Mouse (Mus musculus) limb, embryonic 11.5 days (tissue): ENCODE results near the gene Galnt7. TPM values are rescaled to one million over a fixed set of nuclear protein-coding genes. Genes with fewer than 3 reads are reported as not detected.

Experiments used
- ATAC-seq: fragments of 200-750 bp; cut with Nextera tagmentation; 2 replicates; pipeline ENCODE4 v1.8.0; 2017; ENCODE audit warnings: low read depth; ENCODE audit not compliant: insufficient number of reproducible peaks, low FRiP score, low TSS enrichment
- DNase-seq: peaks from one replicate; pipeline ENCODE4 v3.0.0-alpha.2; 2015; ENCODE audit warnings: low spot score
- H3K27ac ChIP-seq: fragments of 300-500 bp; sonication (generic); replicated peaks from 2 replicates; pipeline ENCODE4 v1.5.1; 2014; ENCODE audit warnings: low read depth, mild to moderate bottlenecking, low read length
- H3K27me3 ChIP-seq: fragments of 300-500 bp; sonication (generic); 2 replicates; pipeline ENCODE4 v1.6.1; 2014; ENCODE audit warnings: mild to moderate bottlenecking, low read length, mixed read lengths; ENCODE audit not compliant: control insufficient read depth, insufficient read depth
- H3K36me3 ChIP-seq: fragments of 300-500 bp; sonication (generic); 2 replicates; pipeline ENCODE4 v1.6.1; 2014; ENCODE audit warnings: mild to moderate bottlenecking, low read length, moderate library complexity, mixed read lengths; ENCODE audit not compliant: control insufficient read depth, insufficient read depth
- H3K4me1 ChIP-seq: fragments of 300-500 bp; sonication (generic); 2 replicates; pipeline ENCODE4 v1.6.1; 2014; ENCODE audit warnings: low read length, mixed read lengths; ENCODE audit not compliant: control insufficient read depth, insufficient read depth
- H3K4me2 ChIP-seq: fragments of 300-500 bp; sonication (generic); 2 replicates; pipeline ENCODE4 v1.6.1; 2014; ENCODE audit warnings: low read depth, mild to moderate bottlenecking, moderate library complexity; ENCODE audit not compliant: severe bottlenecking
- H3K4me3 ChIP-seq: fragments of 300-500 bp; sonication (generic); 2 replicates; pipeline ENCODE4 v1.5.1; 2014; ENCODE audit warnings: low read depth, low read length
- H3K9ac ChIP-seq: fragments of 300-500 bp; sonication (generic); 2 replicates; pipeline ENCODE4 v1.6.1; 2014; ENCODE audit warnings: mild to moderate bottlenecking, low read length
- H3K9me3 ChIP-seq: fragments of 300-500 bp; sonication (generic); 2 replicates; pipeline ENCODE4 v1.6.1; 2016; ENCODE audit warnings: low read length; ENCODE audit not compliant: control insufficient read depth
- WGBS: fragments of 180-500 bp; shearing (Covaris S2); extraction: QIAGEN DNeasy Blood & Tissue Kit; methylation state at CpG from one replicate; pipeline ENCODE4 v1.1.7; 2014; 5-methylcytosine and 5-hydroxymethylcytosine counted together
- polyA plus RNA-seq: library from polyadenylated mRNA; unstranded; fragments of >200 nt; fragmentation: Nextera tagmentation; extraction: Ambion mirVana; gene quantifications from 2 replicates; pipeline ENCODE4 v1.2.1, GENCODE M21; 2014

Galnt7 gene
- polyA plus RNA-seq, 1 experiment from 2014 or later: 18.8 TPM

DNA sequence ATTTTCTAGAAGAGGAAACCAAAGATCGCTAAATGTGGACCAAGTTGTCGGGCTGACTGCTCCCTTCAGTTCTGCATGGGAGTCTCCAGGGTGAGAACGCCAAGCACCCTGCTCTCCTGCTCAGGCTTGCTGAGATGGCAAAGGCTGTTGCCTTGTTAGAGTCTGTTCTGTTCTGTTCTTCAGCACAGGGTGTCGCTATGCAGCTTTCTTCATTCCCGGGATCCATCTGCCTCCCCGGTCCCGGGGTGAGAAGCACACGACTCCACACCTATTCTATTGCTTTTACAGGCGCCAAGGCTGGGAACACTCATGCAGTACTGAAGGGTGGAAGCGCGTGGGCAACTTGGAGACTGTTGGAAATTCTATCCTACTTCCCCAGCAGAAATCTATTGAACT is 83.4 kb downstream of the Galnt7 start:
- H3K9me3 ChIP-seq: no peaks in the 10 kb centered on the region
- no peak overlapping the region for H3K4me2 ChIP-seq
- H3K27me3 ChIP-seq: no peaks in the 10 kb centered on the region
- H3K4me1 ChIP-seq: no peaks in the 10 kb centered on the region
- no peaks in the 10 kb centered on the region for H3K36me3 ChIP-seq
- H3K9ac ChIP-seq: no peak overlapping the region
- no peak overlapping the region for H3K27ac ChIP-seq
- H3K4me3 ChIP-seq: no peak overlapping the region
- WGBS: 48% methylated on average over 11 of the region's 11 CpGs
- DNase-seq: peak; percentile 32
- ATAC-seq: 0 out of 2 replicates have a peak, but pooled peaks have one; percentile 31

DNA sequence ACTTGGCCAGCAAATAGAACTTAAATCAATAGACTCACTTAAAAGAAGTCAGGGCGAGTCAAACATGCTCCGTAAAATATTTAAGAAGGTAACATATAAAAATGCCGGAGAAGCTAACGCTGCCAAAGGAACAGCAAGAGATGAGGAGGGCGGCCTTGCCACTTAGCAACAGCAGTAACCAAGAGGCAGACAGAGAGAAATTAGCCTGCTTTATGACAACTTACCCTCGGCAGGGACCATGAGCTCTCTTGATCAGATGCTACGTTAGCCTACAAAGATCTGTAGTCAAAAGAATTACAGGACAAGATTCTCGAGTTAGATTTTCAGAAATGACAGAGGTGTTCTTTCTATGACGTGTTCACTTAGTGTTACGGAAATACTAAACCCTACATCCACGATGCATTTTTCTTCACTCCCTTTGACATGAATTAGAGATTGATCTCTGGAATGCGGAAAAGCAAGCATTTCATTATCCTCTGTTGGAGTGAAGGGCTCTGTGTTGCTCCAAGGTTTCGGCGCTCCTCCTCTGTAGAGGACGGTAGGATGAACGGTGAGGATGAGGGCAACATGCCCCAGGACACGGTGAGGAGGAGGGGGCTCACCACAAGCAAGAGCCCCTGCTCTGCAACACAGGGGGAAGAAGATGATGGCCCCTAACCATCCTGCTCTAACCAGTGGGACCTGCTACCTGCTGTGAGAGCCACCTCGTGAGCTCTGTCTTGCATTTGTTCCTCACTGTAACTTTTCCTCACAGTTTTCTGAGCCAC is 84.0 kb downstream of the Galnt7 start:
- no peak for DNase-seq
- no peak overlapping the region for H3K27ac ChIP-seq
- 82% methylated on average over 18 of the region's 18 CpGs for WGBS

DNA sequence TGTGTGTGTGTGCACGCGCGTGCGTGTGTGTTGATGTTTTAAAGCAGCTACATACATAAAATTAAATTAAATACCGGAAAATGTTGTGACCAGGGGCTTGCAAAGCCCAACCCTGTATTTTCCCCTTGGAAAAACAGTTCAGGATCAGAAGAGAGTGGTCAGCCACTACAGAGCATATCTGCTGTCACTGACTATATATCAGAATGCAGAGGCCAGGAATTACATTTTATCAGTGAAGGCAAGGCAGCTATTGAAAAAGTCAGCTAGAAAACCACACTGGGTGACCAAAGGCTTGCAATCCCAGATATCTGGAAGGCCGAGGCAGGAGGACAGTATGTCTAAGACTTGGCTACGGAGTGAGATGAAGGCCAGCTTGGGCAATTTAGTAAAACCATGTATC is 84.8 kb downstream of the Galnt7 start:
- ATAC-seq: no peak
- 92% methylated on average over 7 of the region's 7 CpGs for WGBS
- no peaks in the 10 kb centered on the region for H3K36me3 ChIP-seq

More for the DNA sequence above, 84.0 kb downstream of the Galnt7 start:
- H3K9me3 ChIP-seq: no peaks in the 10 kb centered on the region
- H3K4me2 ChIP-seq: no peak overlapping the region
- H3K4me3 ChIP-seq: no peak overlapping the region
- no peaks in the 10 kb centered on the region for H3K36me3 ChIP-seq
- H3K9ac ChIP-seq: no peak overlapping the region
- no peaks in the 10 kb centered on the region for H3K27me3 ChIP-seq
- ATAC-seq: no peak
- no peaks in the 10 kb centered on the region for H3K4me1 ChIP-seq

DNA sequence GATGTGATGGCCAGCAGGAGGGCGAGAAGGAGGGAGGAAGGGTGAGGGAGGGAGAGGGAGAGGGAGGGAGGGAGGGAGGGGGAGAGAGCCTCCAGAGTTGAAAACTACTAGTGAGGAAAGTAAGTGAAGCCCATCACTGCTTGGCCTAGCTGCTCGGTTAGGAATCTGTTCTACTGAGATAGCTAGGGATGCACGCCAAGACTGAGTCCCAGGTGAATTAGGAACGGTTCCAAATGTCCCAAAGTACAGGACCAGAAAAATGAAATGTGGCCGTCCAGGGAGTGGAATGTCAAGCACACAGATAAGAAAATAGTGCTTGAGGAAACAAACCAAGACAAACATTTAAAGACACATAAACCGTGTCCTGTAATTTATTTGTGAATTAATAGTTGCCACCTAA is 87.8 kb downstream of the Galnt7 start:
- Histone ChIP-seq H3K36me3 (no peaks in the 10 kb centered on the region), H3K9me3 (no peaks in the 10 kb centered on the region), H3K9ac (no peak overlapping the region), H3K27me3 (no peaks in the 10 kb centered on the region), H3K4me1 (no peaks in the 10 kb centered on the region), H3K4me3 (no peak overlapping the region), H3K4me2 (no peak overlapping the region), H3K27ac (no peak overlapping the region)
- DNase-seq: no peak
- no peak for ATAC-seq
- 88% methylated on average over 5 of the region's 6 CpGs for WGBS

More for the DNA sequence above, 84.8 kb downstream of the Galnt7 start:
- no peak overlapping the region for H3K4me2 ChIP-seq
- no peak for DNase-seq
- H3K4me1 ChIP-seq: no peaks in the 10 kb centered on the region
- no peak overlapping the region for H3K4me3 ChIP-seq
- no peaks in the 10 kb centered on the region for H3K27me3 ChIP-seq
- no peak overlapping the region for H3K27ac ChIP-seq
- H3K9me3 ChIP-seq: no peaks in the 10 kb centered on the region
- H3K9ac ChIP-seq: no peak overlapping the region

DNA sequence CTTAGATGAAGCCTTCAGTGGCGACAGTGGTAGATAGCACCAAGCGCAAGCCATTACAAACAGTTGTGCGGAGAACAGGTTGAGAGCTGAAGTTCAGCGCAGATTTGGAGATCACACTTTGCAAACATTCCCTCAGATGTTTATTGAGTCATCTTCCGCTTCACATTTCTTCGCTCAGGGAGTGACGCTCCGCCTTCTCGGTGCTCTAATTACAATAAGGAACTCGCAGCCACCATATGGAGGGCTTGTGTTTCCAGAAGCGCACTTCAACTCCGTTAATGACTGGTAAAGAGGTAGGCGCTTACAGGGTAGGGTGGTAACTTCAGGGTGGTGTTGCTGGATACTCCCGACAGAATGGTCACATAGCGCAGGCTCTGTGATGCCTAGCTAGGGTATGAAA is 89.1 kb downstream of the Galnt7 start:
- H3K4me2 ChIP-seq: no peak overlapping the region
- H3K27me3 ChIP-seq: no peaks in the 10 kb centered on the region

DNA sequence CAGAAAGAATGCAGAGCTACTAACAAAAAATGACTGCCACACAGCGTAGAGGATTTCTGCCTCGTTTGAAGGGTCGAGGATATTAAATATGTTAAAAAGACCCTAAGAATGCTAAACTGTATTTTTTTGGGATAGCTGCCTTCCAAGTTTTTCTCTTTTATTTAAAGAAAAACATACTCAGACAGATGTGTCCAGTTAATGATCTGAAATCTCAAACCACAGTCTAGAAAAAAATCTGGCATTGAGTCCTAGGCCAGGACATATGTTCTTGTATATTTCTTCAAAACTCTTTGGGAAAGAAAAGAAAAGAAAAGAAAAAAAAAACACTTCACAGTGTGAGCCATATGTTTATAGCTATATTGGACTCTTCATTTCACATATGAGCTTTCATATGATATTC is 90.1 kb downstream of the Galnt7 start:
- Histone ChIP-seq H3K9ac (no peak overlapping the region), H3K4me1 (no peaks in the 10 kb centered on the region), H3K4me2 (no peak overlapping the region), H3K9me3 (no peaks in the 10 kb centered on the region), H3K27me3 (no peaks in the 10 kb centered on the region), H3K27ac (no peak overlapping the region), H3K36me3 (no peaks in the 10 kb centered on the region), H3K4me3 (no peak overlapping the region)
- WGBS: 90% methylated on average over 3 of the region's 3 CpGs
- DNase-seq (no peak), ATAC-seq (no peak)

More for the DNA sequence above, 89.1 kb downstream of the Galnt7 start:
- H3K9ac ChIP-seq: no peak overlapping the region
- no peaks in the 10 kb centered on the region for H3K4me1 ChIP-seq
- H3K27ac ChIP-seq: no peak overlapping the region
- H3K4me3 ChIP-seq: no peak overlapping the region
- H3K36me3 ChIP-seq: no peaks in the 10 kb centered on the region
- no peaks in the 10 kb centered on the region for H3K9me3 ChIP-seq
- no peak for DNase-seq
- WGBS: 86% methylated on average over 15 of the region's 15 CpGs
- no peak for ATAC-seq

DNA sequence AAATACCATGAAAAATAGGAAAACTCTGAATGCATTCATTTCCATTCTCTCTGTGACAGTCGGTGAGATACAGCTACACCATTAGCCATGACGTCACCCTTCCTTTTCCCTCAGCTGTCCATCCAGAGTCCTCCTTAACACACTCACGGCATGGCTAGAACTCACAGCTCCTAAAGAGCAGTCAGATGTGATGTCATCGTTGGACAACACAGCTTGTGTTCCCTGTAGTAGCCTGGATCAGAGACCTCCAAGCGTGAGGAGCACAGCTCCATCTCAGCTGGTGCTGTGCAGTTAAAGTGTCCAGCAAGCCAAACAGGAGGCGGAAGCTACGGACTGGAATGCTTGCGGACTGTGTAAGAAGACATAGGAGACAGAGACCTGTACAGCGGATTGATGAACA is 91.9 kb downstream of the Galnt7 start:
- H3K4me2 ChIP-seq: no peak overlapping the region
- H3K4me3 ChIP-seq: no peak overlapping the region
- no peaks in the 10 kb centered on the region for H3K27me3 ChIP-seq
- no peak for DNase-seq
- WGBS: 94% methylated on average over 9 of the region's 9 CpGs
- H3K9me3 ChIP-seq: no peaks in the 10 kb centered on the region
- ATAC-seq: 0 out of 2 replicates have a peak, but pooled peaks have one; percentile 44
- no peaks in the 10 kb centered on the region for H3K4me1 ChIP-seq
- no peak overlapping the region for H3K27ac ChIP-seq
- no peak overlapping the region for H3K9ac ChIP-seq
- no peaks in the 10 kb centered on the region for H3K36me3 ChIP-seq

DNA sequence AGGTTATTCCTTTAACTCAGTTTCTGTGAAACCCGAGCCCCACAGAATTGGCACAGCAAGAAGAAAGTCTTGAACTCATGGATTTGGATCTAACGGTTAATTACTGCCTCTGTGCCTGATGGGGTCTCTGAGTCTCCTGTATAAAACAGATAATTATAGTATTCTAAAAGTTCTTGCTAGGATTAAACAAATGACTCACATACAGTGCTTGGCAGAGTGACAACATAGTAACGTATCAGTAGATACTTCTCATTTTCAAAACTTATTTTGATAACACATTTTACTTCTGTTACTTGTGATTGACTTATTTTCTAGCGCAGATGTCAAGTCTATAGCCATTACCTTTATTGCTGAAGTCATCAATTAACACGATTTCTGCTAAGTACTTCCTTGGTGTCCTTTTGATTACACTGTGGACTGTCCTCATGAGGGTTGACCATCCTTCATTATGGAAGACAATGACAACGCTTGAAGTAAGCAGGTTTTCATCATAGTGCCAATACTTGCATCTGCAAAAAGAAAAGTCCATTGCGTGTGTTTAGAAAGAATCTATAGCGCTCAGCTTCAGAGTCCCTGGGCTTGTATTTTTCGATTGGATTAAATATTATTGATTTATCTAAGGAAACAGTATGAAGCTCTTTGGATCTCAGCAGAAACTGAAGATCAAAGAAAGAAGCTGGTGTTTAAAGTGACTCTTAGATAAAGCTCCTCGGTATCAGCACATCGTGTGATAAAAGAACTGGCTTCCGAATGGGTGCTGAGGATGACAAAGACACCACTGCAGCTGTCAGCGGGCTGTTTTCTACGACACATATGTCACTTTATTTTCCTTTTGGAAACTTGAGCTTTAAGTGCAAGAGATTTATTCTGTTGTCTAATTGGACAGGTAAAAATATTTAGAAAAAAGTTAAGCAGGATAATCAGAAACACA is 100.5 kb downstream of the Galnt7 start:
- H3K9me3 ChIP-seq: no peaks in the 10 kb centered on the region
- no peak overlapping the region for H3K4me3 ChIP-seq
- no peak overlapping the region for H3K9ac ChIP-seq
- 78% methylated on average over 14 of the region's 14 CpGs for WGBS
- H3K27me3 ChIP-seq: no peaks in the 10 kb centered on the region
- H3K4me2 ChIP-seq: no peak overlapping the region
- DNase-seq (no peak), ATAC-seq (no peak)
- H3K27ac ChIP-seq: no peak overlapping the region
- no peaks in the 10 kb centered on the region for H3K36me3 ChIP-seq
- no peaks in the 10 kb centered on the region for H3K4me1 ChIP-seq
